Mouse (Mus musculus) cerebellum, adult 2 months (tissue): ENCODE data around the gene Mcemp1.

Experiments used
- CTCF ChIP-seq: fragments of 200-500 bp; IDR thresholded peaks from 2 replicates; pipeline ENCODE4 v1.5.1; 2011; ENCODE audit warnings: low read depth, mild to moderate bottlenecking, control low read depth, low read length, moderate library complexity, borderline replicate concordance; ENCODE audit not compliant: insufficient read depth
- POLR2A ChIP-seq: fragments of 200-500 bp; IDR thresholded peaks from 2 replicates; pipeline ENCODE4 v1.6.1; 2011; ENCODE audit warnings: low read length, control low read depth, borderline replicate concordance; ENCODE audit not compliant: insufficient read depth

DNA sequence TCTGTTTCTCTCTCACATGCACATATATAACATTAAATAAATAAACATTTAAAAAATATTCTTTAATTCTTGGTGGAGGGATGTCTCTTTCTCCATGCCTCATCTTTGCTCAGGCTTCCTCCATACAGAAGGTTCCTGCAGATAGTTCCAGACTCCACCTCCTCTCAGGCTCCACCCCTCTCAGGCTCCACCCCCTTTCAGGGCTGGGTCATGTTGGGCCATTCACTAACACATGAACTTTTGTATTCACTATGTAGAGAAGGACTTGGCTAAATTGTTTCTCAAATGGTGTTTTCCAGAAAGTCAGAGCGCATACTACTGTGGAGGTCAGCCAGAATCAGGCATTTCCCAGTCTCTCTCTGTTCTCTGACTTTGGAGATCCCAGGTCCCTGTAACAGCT is 35.9 kb downstream of the Mcemp1 start:
- no peak for TF ChIP-seq CTCF
- TF ChIP-seq POLR2A = no peak
